Comparison of ENCODE assay signal across 9 mouse cellular contexts in genomic region chr4:138396711-138397110, GRCm38 (mm10). TPM values are rescaled to one million over a fixed set of nuclear protein-coding genes. Genes with fewer than 3 reads are reported as not detected.
DNase-seq lines count a peak whose midpoint lies in the region; ATAC-seq and TF ChIP-seq lines count a peak whose summit lies in the region.
"Had no signal": no experiment of that assay in that cellular context is flagged by ENCODE, and none has a peak within 500 bp of the region (broad histone marks: within the 10 kb centered on the region; RNA-seq: fewer than 3 reads in every experiment).

No protein-coding gene starts in this region.

- DNase-seq in gastrocnemius, adult 2 months = no peak
- no peak for DNase-seq in gastrocnemius, adult 8-10 months (ENCODE audit: low spot score in 2 of 2)
- no peak for DNase-seq in neural tube, embryonic 10.5 days (ENCODE audit: extremely low spot score, low spot score)
- no peak for DNase-seq in limb, embryonic 11.5 days (ENCODE audit: low spot score)
- DNase-seq in stomach, postnatal 0 days (ENCODE audit: low spot score) = no peak
- DNase-seq in cerebellum, adult 11 months = no peak
- DNase-seq in spleen, adult 12 weeks (ENCODE audit: low spot score) = no peak

- H3K9me3 ChIP-seq in neural tube, embryonic 12.5 days = 0 out of 2 replicates have a peak, but pooled peaks cover 3% of the 10 kb centered on the region
- H3K9me3 ChIP-seq in limb, embryonic 11.5 days (ENCODE audit: control insufficient read depth, low read length) = no peaks in the 10 kb centered on the region
- H3K9me3 ChIP-seq in stomach, postnatal 0 days (ENCODE audit: control insufficient read depth, low read length) = no peaks in the 10 kb centered on the region

- H3K27ac ChIP-seq in gastrocnemius, adult 2 months = no peak overlapping the region
- no peak overlapping the region for H3K27ac ChIP-seq in neural tube, embryonic 12.5 days
- H3K27ac ChIP-seq in limb, embryonic 11.5 days (replicated peaks; ENCODE audit: low read depth, low read length) = no peak overlapping the region
- H3K27ac ChIP-seq in stomach, postnatal 0 days (replicated peaks) = no peak overlapping the region

- no peak for TF ChIP-seq CTCF in gastrocnemius, adult 2 months (IDR thresholded peaks at IDR 0.05)
- TF ChIP-seq CTCF in stomach, postnatal 0 days (IDR thresholded peaks at IDR 0.05; ENCODE audit: low read depth) = no peak

- peaks cover 13% of the 10 kb centered on the region for H3K4me1 ChIP-seq in neural tube, embryonic 12.5 days
- H3K4me1 ChIP-seq in limb, embryonic 11.5 days (ENCODE audit: control insufficient read depth, insufficient read depth, low read length) = peaks cover 7% of the 10 kb centered on the region
- H3K4me1 ChIP-seq in stomach, postnatal 0 days (replicated peaks; ENCODE audit: control insufficient read depth, insufficient read depth) = peaks cover 2% of the 10 kb centered on the region; the same call in 1 of the 2 replicates

- TF ChIP-seq EP300 in stomach, postnatal 0 days (optimal IDR thresholded peaks at IDR 0.05) = no peak

- no peaks in the 10 kb centered on the region for H3K36me3 ChIP-seq in neural tube, embryonic 12.5 days
- H3K36me3 ChIP-seq in limb, embryonic 11.5 days (ENCODE audit: control insufficient read depth, insufficient read depth, low read length) = no peaks in the 10 kb centered on the region
- H3K36me3 ChIP-seq in stomach, postnatal 0 days (ENCODE audit: control insufficient read depth, insufficient read depth, low read length) = no peaks in the 10 kb centered on the region

- 3% methylated on average over 8 of the region's 8 CpGs for WGBS in neural tube, embryonic 12.5 days
- WGBS in limb, embryonic 11.5 days = 5% methylated on average over 8 of the region's 8 CpGs
- 18% methylated on average over 8 of the region's 8 CpGs for WGBS in stomach, postnatal 0 days

- H3K9ac ChIP-seq in neural tube, embryonic 12.5 days = no peak overlapping the region
- no peak overlapping the region for H3K9ac ChIP-seq in limb, embryonic 11.5 days (ENCODE audit: low read length)
- H3K9ac ChIP-seq in stomach, postnatal 0 days (ENCODE audit: low read length) = no peak overlapping the region

- peak overlapping the region; percentile 65 for H3K4me2 ChIP-seq in neural tube, embryonic 12.5 days (replicated peaks)
- peak overlapping the region; percentile 66; the same call in 1 of the 2 replicates for H3K4me2 ChIP-seq in limb, embryonic 11.5 days (ENCODE audit: low read depth, severe bottlenecking)
- peak overlapping the region; percentile 45; the same call in 1 of the 2 replicates for H3K4me2 ChIP-seq in stomach, postnatal 0 days (replicated peaks; ENCODE audit: low read depth)

- peaks cover 68% of the 10 kb centered on the region for H3K27me3 ChIP-seq in neural tube, embryonic 12.5 days (replicated peaks)
- H3K27me3 ChIP-seq in limb, embryonic 11.5 days (ENCODE audit: control insufficient read depth, insufficient read depth, low read length) = peaks cover 57% of the 10 kb centered on the region
- H3K27me3 ChIP-seq in stomach, postnatal 0 days (ENCODE audit: control insufficient read depth, insufficient read depth, low read length) = peaks cover 32% of the 10 kb centered on the region

- intact Hi-C loops in gastrocnemius, adult 2 months (cut with DNase I) = no loop called here

- peak overlapping the region; percentile 63 for H3K4me3 ChIP-seq in gastrocnemius, adult 2 months
- H3K4me3 ChIP-seq in neural tube, embryonic 12.5 days = peak overlapping the region; percentile 31; the same call in 1 of the 2 replicates
- no peak overlapping the region; the same call in 1 of the 2 replicates for H3K4me3 ChIP-seq in limb, embryonic 11.5 days (ENCODE audit: low read depth, low read length)
- H3K4me3 ChIP-seq in stomach, postnatal 0 days (ENCODE audit: low read depth, low read length) = peak overlapping the region; percentile 29; the same call in 1 of the 2 replicates

- no peak for ATAC-seq in neural tube, embryonic 12.5 days (ENCODE audit: low FRiP score, low read depth)
- ATAC-seq in limb, embryonic 11.5 days (ENCODE audit: insufficient number of reproducible peaks, low FRiP score, low TSS enrichment, low read depth) = no peak
- ATAC-seq in stomach, postnatal 0 days (ENCODE audit: low FRiP score, low TSS enrichment) = no peak

RNA-seq across cellular contexts. Expression of gene Fam43b, which starts 0.4 kb away (rescaled TPM):
- not detected for total RNA-seq in gastrocnemius, adult 2 months (2021)
- total RNA-seq in gastrocnemius, adult 8-10 months (2022) = not detected
- polyA plus RNA-seq in neural tube, embryonic 12.5 days (2016; fragmentation: Nextera tagmentation; extraction: Ambion mirVana) = 0.91 and 1.3 TPM in 2 replicates
- not detected in 2 replicates for polyA plus RNA-seq in limb, embryonic 11.5 days (2014; fragmentation: Nextera tagmentation; extraction: Ambion mirVana)
- polyA plus RNA-seq in stomach, postnatal 0 days (2015; fragmentation: Nextera tagmentation; extraction: Ambion mirVana) = 0.07 TPM in 1 of 2 replicates, not detected in the other
- polyA plus RNA-seq: neural tube, embryonic 11.5 days had no signal

RNA-seq across cellular contexts. Expression of gene Cda, which starts 28.9 kb away (rescaled TPM):
- total RNA-seq in gastrocnemius, adult 2 months (2021) = 1 to 10 TPM in 1 of 2 experiments, under 1 TPM in 1; 0.56 to 1.2 TPM
- total RNA-seq in gastrocnemius, adult 8-10 months (2022) = under 1 TPM in 2 of 4 experiments, not detected in 2; 0.59 to 0.63 TPM
- polyA plus RNA-seq in neural tube, embryonic 12.5 days (2016; fragmentation: Nextera tagmentation; extraction: Ambion mirVana) = 4.3 and 4.9 TPM in 2 replicates
- polyA plus RNA-seq in limb, embryonic 11.5 days (2014; fragmentation: Nextera tagmentation; extraction: Ambion mirVana) = 4.1 and 4.5 TPM in 2 replicates
- 12.5 and 15.2 TPM in 2 replicates for polyA plus RNA-seq in stomach, postnatal 0 days (2015; fragmentation: Nextera tagmentation; extraction: Ambion mirVana)

RNA-seq across cellular contexts. Expression of gene Mul1, which starts 37.8 kb away (rescaled TPM):
- total RNA-seq in gastrocnemius, adult 2 months (2021) = 10 to 100 TPM; 37.5 to 45.5 TPM
- total RNA-seq in gastrocnemius, adult 8-10 months (2022) = 10 to 100 TPM; 39.7 to 47.7 (median 43.2) TPM
- 15.6 and 15.8 TPM in 2 replicates for polyA plus RNA-seq in neural tube, embryonic 12.5 days (2016; fragmentation: Nextera tagmentation; extraction: Ambion mirVana)
- polyA plus RNA-seq in limb, embryonic 11.5 days (2014; fragmentation: Nextera tagmentation; extraction: Ambion mirVana) = 19.6 and 21.6 TPM in 2 replicates
- polyA plus RNA-seq in stomach, postnatal 0 days (2015; fragmentation: Nextera tagmentation; extraction: Ambion mirVana) = 17.1 and 18.7 TPM in 2 replicates

RNA-seq across cellular contexts. Expression of gene Camk2n1, which starts 57.4 kb away (rescaled TPM):
- total RNA-seq in gastrocnemius, adult 2 months (2021) = 1 to 10 TPM; 5.8 to 7.0 TPM
- total RNA-seq in gastrocnemius, adult 8-10 months (2022) = 1 to 10 TPM; 3.8 to 6.1 (median 5.3) TPM
- 9.2 and 11.7 TPM in 2 replicates for polyA plus RNA-seq in neural tube, embryonic 12.5 days (2016; fragmentation: Nextera tagmentation; extraction: Ambion mirVana)
- 0.99 and 1.0 TPM in 2 replicates for polyA plus RNA-seq in limb, embryonic 11.5 days (2014; fragmentation: Nextera tagmentation; extraction: Ambion mirVana)
- 4.5 and 4.8 TPM in 2 replicates for polyA plus RNA-seq in stomach, postnatal 0 days (2015; fragmentation: Nextera tagmentation; extraction: Ambion mirVana)
